In genomic region chr11:6274387-6275093, GRCm38 (mm10) we compare ENCODE assay signal across 8 mouse cellular contexts. TPM values are rescaled to one million over a fixed set of nuclear protein-coding genes. Genes with fewer than 3 reads are reported as not detected.
A peak's percentile ranks its signal among the peaks of the same experiment; 100 is the strongest.
DNase-seq lines count a peak whose midpoint lies in the region; ATAC-seq and TF ChIP-seq lines count a peak whose summit lies in the region.

Gene Tmed4 (minus strand): TSS chr11:6274870.

- H3K4me2 ChIP-seq in embryonic facial prominence, embryonic 14.5 days (ENCODE audit: low read depth, low read length), result peak within 1 kb of the TSS; percentile 91
- H3K4me2 ChIP-seq in limb, embryonic 13.5 days (replicated peaks), result peak within 1 kb of the TSS; percentile 92
- H3K4me2 ChIP-seq in midbrain, embryonic 16.5 days (ENCODE audit: low read length), result peak within 1 kb of the TSS; percentile 65

- no peaks in the 10 kb centered on the region for H3K9me3 ChIP-seq in embryonic facial prominence, embryonic 14.5 days (ENCODE audit: control insufficient read depth, low read length)
- H3K9me3 ChIP-seq in limb, embryonic 13.5 days, result no peaks in the 10 kb centered on the region
- no peaks in the 10 kb centered on the region for H3K9me3 ChIP-seq in midbrain, embryonic 16.5 days (replicated peaks; ENCODE audit: control insufficient read depth, low read length, poor library complexity, severe bottlenecking)

- peak; percentile 98 for ATAC-seq in embryonic facial prominence, embryonic 14.5 days (ENCODE audit: low read depth)
- ATAC-seq in limb, embryonic 13.5 days (ENCODE audit: low FRiP score, low read depth), result peak; percentile 98
- ATAC-seq in midbrain, embryonic 16.5 days, result peak; percentile 97

- H3K27me3 ChIP-seq in embryonic facial prominence, embryonic 14.5 days (replicated peaks; ENCODE audit: control insufficient read depth, insufficient read depth, low read length), result no peaks in the 10 kb centered on the region
- H3K27me3 ChIP-seq in heart, adult 2 months (ENCODE audit: control insufficient read depth, insufficient read depth, low read length), result no peaks in the 10 kb centered on the region
- H3K27me3 ChIP-seq in limb, embryonic 13.5 days, result no peaks in the 10 kb centered on the region
- H3K27me3 ChIP-seq in midbrain, embryonic 16.5 days (ENCODE audit: control insufficient read depth, insufficient read depth, low read depth, low read length), result no peaks in the 10 kb centered on the region

- peak within 1 kb of the TSS; percentile 83 for H3K9ac ChIP-seq in embryonic facial prominence, embryonic 14.5 days (ENCODE audit: low read depth, low read length)
- H3K9ac ChIP-seq in heart, adult 2 months (ENCODE audit: low read depth, low read length), result peak within 1 kb of the TSS; percentile 74
- peak within 1 kb of the TSS; percentile 91 for H3K9ac ChIP-seq in limb, embryonic 13.5 days
- peak within 1 kb of the TSS; percentile 94 for H3K9ac ChIP-seq in midbrain, embryonic 16.5 days (ENCODE audit: low read depth, low read length)

- TF ChIP-seq EP300 in heart, adult 2 months (IDR thresholded peaks at IDR 0.05; ENCODE audit: insufficient read depth, low read depth, low read length), result peak; percentile 71; the same call in 1 of the 2 replicates

- intact Hi-C loops in heart, adult 2 months (cut with DNase I), result loop anchor here (2.0 kb wide), 1 partner anchor 16 kb away; the partner anchor contains the start of gene Ogdh

- WGBS in embryonic facial prominence, embryonic 14.5 days, result 1% methylated on average over 36 of the region's 39 CpGs
- under 1% methylated on average over 39 of the region's 39 CpGs for WGBS in heart, adult 2 months
- WGBS in limb, embryonic 13.5 days, result under 1% methylated on average over 39 of the region's 39 CpGs
- under 1% methylated on average over 39 of the region's 39 CpGs for WGBS in midbrain, embryonic 16.5 days

- H3K79me2 ChIP-seq in heart, adult 2 months (replicated peaks; ENCODE audit: control insufficient read depth, insufficient read depth, low read length), result no peaks in the 10 kb centered on the region

- TF ChIP-seq POLR2A in heart, adult 2 months (IDR thresholded peaks at IDR 0.05; ENCODE audit: insufficient read depth, low read depth, low read length), result peak; percentile 99

- peak within 1 kb of the TSS; percentile 78 for H3K4me3 ChIP-seq in embryonic facial prominence, embryonic 14.5 days (ENCODE audit: low read depth, low read length)
- peak within 1 kb of the TSS; percentile 75 for H3K4me3 ChIP-seq in heart, adult 2 months
- peak within 1 kb of the TSS; percentile 98 for H3K4me3 ChIP-seq in limb, embryonic 13.5 days
- H3K4me3 ChIP-seq in midbrain, embryonic 16.5 days (ENCODE audit: low read depth, low read length), result peak within 1 kb of the TSS; percentile 95

- peaks cover 7% of the 10 kb centered on the region for H3K4me1 ChIP-seq in embryonic facial prominence, embryonic 14.5 days (ENCODE audit: control insufficient read depth, insufficient read depth, low read length)
- H3K4me1 ChIP-seq in heart, adult 2 months (ENCODE audit: control insufficient read depth, insufficient read depth, low read length), result peaks cover 9% of the 10 kb centered on the region
- H3K4me1 ChIP-seq in limb, embryonic 13.5 days, result peaks cover 19% of the 10 kb centered on the region
- peaks cover 22% of the 10 kb centered on the region for H3K4me1 ChIP-seq in midbrain, embryonic 16.5 days (ENCODE audit: control insufficient read depth, insufficient read depth, low read length)

- H3K36me3 ChIP-seq in embryonic facial prominence, embryonic 14.5 days (ENCODE audit: control insufficient read depth, insufficient read depth, low read length), result peaks cover 23% of the 10 kb centered on the region
- no peaks in the 10 kb centered on the region; the same call in 1 of the 2 replicates for H3K36me3 ChIP-seq in heart, adult 2 months (ENCODE audit: control insufficient read depth, insufficient read depth, low read length)
- H3K36me3 ChIP-seq in limb, embryonic 13.5 days, result peaks cover 32% of the 10 kb centered on the region
- H3K36me3 ChIP-seq in midbrain, embryonic 16.5 days (ENCODE audit: control insufficient read depth, insufficient read depth, low read length), result peaks cover 9% of the 10 kb centered on the region

- H3K27ac ChIP-seq in embryonic facial prominence, embryonic 14.5 days (replicated peaks; ENCODE audit: low read depth, low read length), result peak within 1 kb of the TSS; percentile 64
- H3K27ac ChIP-seq in heart, adult 2 months, result peak within 1 kb of the TSS; percentile 82
- no peak within 1 kb of the TSS; the same call in 1 of the 2 replicates for H3K27ac ChIP-seq in limb, embryonic 13.5 days
- H3K27ac ChIP-seq in midbrain, embryonic 16.5 days (ENCODE audit: low read length), result peak within 1 kb of the TSS; percentile 81

- TF ChIP-seq CTCF in heart, adult 2 months (IDR thresholded peaks at IDR 0.05), result peak; percentile 88

- peak; percentile 98 for DNase-seq in 3T3-L1 (ENCODE audit: low read depth, low spot score)
- peak; percentile 93 to 99 for DNase-seq in adrenal gland, postnatal 4 days (ENCODE audit: low spot score in 2 of 2)
- DNase-seq in embryonic facial prominence, embryonic 14.5 days (ENCODE audit: low spot score), result peak; percentile 98
- peak; percentile 97 to 99 for DNase-seq in heart, adult 2 months
- DNase-seq in kidney, adult 8-10 months, result peak; percentile 99
- DNase-seq in spleen, postnatal 10 days (ENCODE audit: low spot score in 2 of 2), result peak; percentile 96 to 99

RNA-seq across cellular contexts. Expression of gene Tmed4, which starts in this region (rescaled TPM):
- total RNA-seq in adrenal gland, postnatal 4 days (2021), result 100 to 1,000 TPM; 105 to 112 TPM
- 109 and 117 TPM in 2 replicates for polyA plus RNA-seq in embryonic facial prominence, embryonic 14.5 days (2014; fragmentation: Nextera tagmentation; extraction: Ambion mirVana)
- total RNA-seq in heart, adult 2 months (2021), result 10 to 100 TPM; 85.5 to 96.6 TPM
- 138 and 175 TPM in 2 replicates for polyA plus RNA-seq in heart, adult 2 months (2012; rRNA removed)
- 109 and 113 TPM in 2 replicates for polyA plus RNA-seq in limb, embryonic 13.5 days (2015; fragmentation: Nextera tagmentation; extraction: Ambion mirVana)
- polyA plus RNA-seq in midbrain, embryonic 16.5 days (2015; fragmentation: Nextera tagmentation; extraction: Ambion mirVana), result 115 and 118 TPM in 2 replicates
